Mouse (Mus musculus) adrenal gland, postnatal 10 days (tissue): Measurements from ENCODE around the gene Alox12. TPM values are rescaled to one million over a fixed set of nuclear protein-coding genes. Genes with fewer than 3 reads are reported as not detected.

Experiments used
- DNase-seq: peaks from one replicate; pipeline ENCODE4 v3.0.0; 2021; ENCODE audit warnings: mixed read lengths
- total RNA-seq, 2 experiments: library from RNA; stranded (reverse); gene quantifications; 2 replicates each; pipeline ENCODE4 v1.2.3; 2021

Alox12 gene
- total RNA-seq, 2 experiments from 2014 or later: 2.4 to 2.7 TPM

GRCm38 (mm10) chr11:70239541-70240279, 15.4 kb downstream of the Alox12 start, which contains the start of the genes Gm21988 and Rnasek:
Gm21988 (minus strand) TSS chr11:70239830.
Rnasek (minus strand) TSS chr11:70239842.
- peak; percentile 83 for DNase-seq

- peak; percentile 36 for DNase-seq
Observed at GRCm38 (mm10) chr11:70238591-70239440, 16.3 kb downstream of the Alox12 start.

DNA sequence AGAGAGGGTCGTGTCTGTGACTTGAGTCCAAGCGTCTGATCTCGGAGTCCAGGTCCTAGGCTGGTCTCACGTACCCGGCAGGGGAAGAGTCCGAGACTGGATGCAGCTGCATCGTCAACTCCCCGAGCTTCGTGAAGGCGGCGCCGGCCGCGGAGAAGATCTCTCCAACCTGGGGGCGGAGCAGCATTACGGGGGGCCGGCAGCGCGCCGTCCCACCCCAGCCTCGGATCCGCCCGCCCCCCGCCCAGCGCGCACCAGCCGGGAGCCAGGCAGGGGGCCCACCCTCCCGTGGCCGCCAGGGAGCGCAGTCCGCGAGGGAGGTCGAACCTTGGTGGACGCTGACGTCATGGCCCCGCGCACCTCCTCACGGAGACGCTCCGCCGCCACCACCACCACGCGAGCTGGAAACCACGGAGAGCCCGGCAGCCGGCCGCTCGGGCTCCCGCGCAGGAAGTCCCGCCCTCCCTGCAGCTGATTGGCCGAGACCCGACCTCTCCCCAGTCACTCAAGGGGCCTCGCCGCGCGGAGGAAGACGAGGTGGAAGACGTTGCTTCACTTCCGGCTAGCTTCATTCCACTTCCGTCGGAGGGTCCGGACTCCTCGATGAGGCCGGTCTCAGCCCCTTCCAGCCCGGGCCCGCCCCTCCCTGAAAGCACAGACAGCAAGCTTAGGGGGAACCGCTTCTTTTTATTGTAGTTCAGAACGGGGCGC, 17.5 kb downstream of the Alox12 start, which contains the start of gene 0610010K14Rik:
TSS of gene 0610010K14Rik (minus strand) at position 458 of the 711 bp plus-strand sequence.
- DNase-seq: peak; percentile 99

DNA sequence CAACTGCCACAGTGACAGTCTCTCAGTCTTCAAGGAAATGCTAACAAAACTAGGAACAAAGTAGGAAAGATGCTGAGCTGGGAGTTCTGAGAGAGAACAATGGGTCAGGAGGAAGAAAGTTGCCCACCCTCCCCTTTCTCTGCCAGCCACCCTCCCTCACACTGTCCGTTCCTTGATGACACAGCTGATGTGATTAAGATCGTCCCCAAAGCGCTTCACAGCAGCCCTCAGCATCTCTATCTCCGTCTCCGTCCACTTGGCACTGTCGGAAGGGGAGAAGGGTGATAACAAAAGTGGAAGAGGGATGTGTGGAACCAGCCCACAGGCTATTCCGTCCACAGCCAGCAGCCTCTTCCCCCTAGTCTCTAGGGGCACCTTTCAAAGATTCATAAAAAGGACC, 18.4 kb downstream of the Alox12 start:
- no peak for DNase-seq

GRCm38 (mm10) chr11:70235254-70235900, 19.8 kb downstream of the Alox12 start:
- DNase-seq: no peak

DNA sequence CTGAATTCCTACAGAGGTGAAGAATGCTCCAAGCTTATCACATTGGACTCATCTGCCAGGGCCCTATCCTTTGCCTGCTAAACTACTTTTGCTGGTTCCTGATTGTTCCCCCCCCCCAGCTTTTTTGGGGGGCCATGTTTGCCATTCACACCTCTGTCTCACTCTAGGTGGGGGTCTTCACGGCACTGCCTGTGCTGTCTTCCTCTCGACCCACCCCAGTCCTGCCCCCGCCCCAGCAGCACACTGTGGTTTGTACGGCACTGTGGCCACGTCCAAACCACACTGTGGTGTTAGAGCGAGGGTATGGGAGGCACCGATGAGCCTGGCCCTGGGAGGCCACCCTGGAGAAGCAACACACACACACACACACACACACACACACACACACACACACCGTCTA, 20.7 kb downstream of the Alox12 start:
- no peak for DNase-seq

DNA sequence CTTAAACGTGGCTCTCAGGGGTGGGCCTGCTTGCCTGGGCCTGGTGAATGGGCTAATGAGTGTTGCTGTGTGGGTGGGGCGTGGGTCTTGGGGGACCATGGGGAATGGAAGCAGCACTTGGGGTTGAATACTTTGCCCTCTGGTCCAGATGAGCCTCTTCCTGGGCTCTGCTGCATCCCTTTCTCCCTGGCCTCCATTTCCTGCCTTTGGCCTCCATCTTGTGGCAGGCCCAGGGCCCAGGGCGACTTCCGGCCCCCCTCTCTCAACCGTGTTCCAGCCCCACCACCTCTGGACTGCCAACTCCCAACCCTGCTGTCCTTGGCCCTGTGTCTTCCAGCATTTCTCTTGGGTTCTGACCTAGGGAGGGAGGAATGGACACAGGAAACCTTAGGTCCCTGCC, 21.1 kb downstream of the Alox12 start:
- DNase-seq: no peak

GRCm38 (mm10) chr11:70233016-70233415, 22.1 kb downstream of the Alox12 start:
- DNase-seq: no peak

GRCm38 (mm10) chr11:70232546-70232945, 22.6 kb downstream of the Alox12 start:
- DNase-seq: peak; percentile 74

DNA sequence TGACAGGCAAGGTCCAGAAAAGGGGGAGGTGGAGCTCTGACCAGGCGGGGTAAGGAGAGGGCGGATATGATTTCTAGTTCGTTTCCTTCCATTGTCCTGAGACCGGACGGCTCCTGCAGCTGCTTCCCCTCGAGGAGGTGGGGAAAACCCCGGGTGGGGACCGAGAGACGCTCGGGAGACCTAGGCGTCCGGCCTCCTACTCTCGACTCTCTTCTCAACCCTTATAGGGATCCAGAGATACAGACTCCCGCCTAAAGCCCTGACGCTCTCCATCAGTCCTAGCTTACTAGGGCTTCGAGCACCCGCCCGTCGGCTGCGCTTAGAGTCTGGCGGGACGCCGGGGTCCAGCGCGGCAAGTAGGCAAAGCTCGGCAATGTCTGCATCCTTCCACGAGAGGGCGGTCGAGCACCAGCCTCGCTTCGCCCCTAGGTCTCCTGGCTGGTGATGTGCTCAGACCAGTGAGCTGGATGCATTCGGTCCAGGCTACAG, 24.9 kb downstream of the Alox12 start:
- DNase-seq: peak; percentile 91

GRCm38 (mm10) chr11:70229260-70230010, 25.7 kb downstream of the Alox12 start, which contains the start of gene Bcl6b:
Bcl6b (minus strand) TSS chr11:70229798.
- DNase-seq: peak; percentile 47

DNA sequence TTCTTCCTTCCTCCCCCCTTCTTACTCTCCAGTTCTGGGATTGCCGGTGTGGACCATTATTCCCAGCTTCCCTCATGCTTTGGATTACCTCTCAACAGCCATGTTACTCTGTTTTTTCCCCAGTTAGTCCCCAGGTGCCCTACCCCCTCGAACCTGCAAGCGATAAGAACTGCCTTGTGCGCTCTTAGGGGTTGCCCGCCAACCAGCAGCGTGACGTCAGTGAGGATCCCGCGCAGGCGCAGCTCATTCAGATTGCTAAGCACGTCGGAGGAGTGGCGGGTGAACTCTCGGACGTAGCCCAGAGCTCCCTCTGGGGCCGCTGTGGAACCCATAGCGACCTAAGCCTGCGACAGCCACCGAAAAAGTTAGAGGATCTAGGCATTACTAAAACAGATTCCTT, 26.3 kb downstream of the Alox12 start:
- peak; percentile 89 for DNase-seq

GRCm38 (mm10) chr11:70227661-70228245, 27.4 kb downstream of the Alox12 start:
- no peak for DNase-seq

DNA sequence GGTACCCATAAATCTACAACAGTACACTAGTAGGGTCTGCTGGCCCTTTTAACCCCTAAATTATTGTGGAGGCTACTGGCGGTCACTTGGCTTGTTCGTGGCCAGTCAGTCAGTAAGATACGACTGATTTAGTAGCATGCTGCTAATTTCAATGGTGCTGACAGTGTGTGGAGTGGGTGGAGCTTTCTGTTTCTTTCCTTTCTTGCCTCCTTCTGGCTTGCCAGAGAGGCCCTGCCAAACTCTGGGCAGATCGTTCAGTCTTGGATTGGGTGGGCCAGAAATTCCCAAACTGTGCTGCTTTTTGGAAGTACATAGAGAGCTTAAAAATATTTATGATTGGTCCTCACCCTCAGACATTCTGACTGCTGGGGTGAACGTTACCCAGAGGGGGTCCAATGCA, 28.0 kb downstream of the Alox12 start:
- no peak for DNase-seq

- DNase-seq: no peak
Observed at GRCm38 (mm10) chr11:70226602-70226890, 28.6 kb downstream of the Alox12 start.

DNA sequence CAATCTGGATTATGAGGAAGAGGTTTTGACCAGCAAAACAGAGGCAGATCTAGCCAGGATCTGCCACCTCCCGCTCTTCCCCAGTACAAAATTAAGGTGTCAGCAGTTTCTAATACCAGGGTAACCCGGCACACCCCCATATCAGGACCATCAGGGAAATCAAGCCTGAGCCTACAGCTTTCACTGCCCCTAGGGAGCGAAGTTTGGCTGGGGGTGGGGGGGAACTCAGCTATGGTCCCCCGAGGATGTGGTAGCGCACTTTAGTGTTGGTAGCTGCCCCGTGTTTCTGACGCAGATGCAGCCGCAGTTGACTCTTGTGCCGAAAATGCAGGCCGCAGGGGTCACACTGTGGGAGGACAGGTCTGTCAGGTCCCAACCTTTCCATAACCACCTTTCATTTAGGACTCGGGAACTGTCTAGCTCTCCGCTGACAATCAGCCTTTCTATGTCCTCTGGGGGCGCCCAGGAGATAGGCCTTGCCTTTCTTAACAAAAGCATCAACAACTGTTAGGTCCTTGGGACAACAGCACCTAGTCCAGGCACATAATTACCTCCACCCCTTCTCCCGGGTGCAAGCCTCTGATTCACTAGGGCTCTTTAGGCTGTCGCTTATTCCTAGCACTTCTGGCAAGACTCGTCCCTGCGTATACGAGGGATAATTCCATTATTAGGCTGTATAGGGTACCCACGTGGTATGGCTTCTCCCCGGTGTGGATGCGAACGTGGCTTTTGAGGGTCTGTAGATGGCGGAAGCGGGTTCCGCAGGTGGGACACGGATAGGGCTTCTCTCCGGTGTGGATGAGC, 29.2 kb downstream of the Alox12 start:
- DNase-seq: no peak

GRCm38 (mm10) chr11:70223724-70224123, 31.4 kb downstream of the Alox12 start:
- DNase-seq: peak; percentile 33

GRCm38 (mm10) chr11:70221603-70222500, 33.3 kb downstream of the Alox12 start:
- DNase-seq: peak; percentile 29
